Mouse (Mus musculus) ES-E14 (cell line): Measurements from ENCODE around the gene Hk1.

Experiments
- MAFK ChIP-seq: IDR thresholded peaks from 2 replicates; pipeline ENCODE4 v1.6.1; 2014; ENCODE audit warnings: mild to moderate bottlenecking, low read depth, low read length, inconsistent platforms; ENCODE audit not compliant: insufficient read depth
- ZC3H11A ChIP-seq: IDR thresholded peaks from 2 replicates; pipeline ENCODE4 v1.6.1; 2012; ENCODE audit warnings: low read depth, mild to moderate bottlenecking, inconsistent platforms, low read length, borderline replicate concordance
- ZNF384 ChIP-seq: IDR thresholded peaks from 2 replicates; pipeline ENCODE4 v1.6.1; 2012; ENCODE audit warnings: low read depth, low read length, inconsistent platforms

DNA sequence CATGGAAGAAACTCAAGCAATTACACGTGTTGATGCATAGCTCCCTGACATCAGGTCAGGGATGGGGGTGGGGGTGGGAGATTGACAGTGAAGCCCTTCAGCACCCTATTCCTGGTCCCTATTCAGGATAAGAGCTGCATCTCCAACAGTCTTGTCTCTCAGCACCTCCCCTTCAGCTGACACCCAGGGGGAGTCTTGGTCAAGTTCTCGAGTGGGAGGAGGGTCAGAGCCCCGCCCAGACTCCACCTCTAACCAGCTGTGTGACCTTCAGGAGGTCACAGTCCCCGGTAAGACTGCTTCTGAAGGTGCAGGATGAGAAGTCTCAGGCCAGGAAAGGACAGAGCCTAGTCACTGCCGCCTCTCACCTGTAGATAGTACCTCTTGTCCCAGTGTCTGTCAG, 41.1 kb downstream of the Hk1 start:
- TF ChIP-seq MAFK (no peak), ZC3H11A (no peak), ZNF384 (no peak)
